Mouse (Mus musculus) pancreas, adult 10 weeks (tissue): Measurements from ENCODE around the gene Il4i1. TPM values are rescaled to one million over a fixed set of nuclear protein-coding genes. Genes with fewer than 3 reads are reported as not detected.

ENCODE experiments used
- polyA plus RNA-seq: library from polyadenylated mRNA; stranded (reverse); fragments of 350-450 nt; fragmentation: Illumina TruSeq; extraction: RNeasy Lipid Tissue Mini Kit (QIAGEN cat#74804); gene quantifications from one replicate; pipeline ENCODE4 v1.2.3, GENCODE M21; 2015; ENCODE audit warnings: low read depth, low replicate concordance; ENCODE audit not compliant: insufficient read depth

The Il4i1 gene
- not detected for polyA plus RNA-seq

DNA sequence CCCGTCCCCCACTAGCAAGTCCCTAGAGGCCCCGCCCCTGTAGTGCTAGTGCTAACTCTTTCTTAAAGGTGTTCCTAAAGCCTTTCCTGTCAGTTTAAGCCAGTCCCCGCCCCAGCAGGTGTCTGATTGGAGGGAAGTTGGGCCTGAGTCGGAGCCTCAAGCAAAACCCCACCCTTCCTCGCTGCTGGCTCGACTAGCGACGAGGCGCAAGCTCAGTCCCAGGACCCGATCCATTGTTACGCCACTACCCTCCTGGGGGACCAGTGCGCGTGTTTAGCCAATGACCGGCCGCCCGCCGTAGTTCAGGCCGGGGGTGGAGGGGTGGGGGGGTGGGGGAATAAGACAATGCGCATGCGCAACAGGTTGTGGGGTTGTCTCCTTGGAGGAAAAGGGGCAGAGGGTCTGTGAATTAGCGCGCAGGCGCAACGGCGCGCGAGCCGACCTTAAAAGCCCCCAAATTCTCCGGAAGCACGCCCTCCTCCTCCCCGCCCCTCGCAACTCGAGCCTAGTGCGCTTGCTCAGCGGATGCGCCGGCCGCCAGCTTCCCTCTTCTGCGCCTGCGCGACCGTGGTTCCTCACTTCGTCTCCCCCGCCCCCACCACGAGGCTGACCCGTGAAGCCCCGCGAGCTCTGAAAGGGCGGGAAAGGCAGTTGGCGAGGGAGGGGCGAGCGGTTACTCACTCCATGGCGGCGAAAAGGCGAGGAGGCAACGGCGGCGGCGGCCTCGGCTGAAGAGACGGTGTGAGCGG, at the start of gene Il4i1, which contains the start of gene Nup62:
Gene Il4i1 (plus strand): TSS at position 667 of the 749 bp plus-strand sequence.
Gene Nup62 (plus strand): TSS at position 368 of the 749 bp plus-strand sequence.

GRCm38 (mm10) chr7:44816470-44817021, 359 bp downstream of the Il4i1 start, which contains the start of gene Atf5:
Atf5 (minus strand) TSS chr7:44816658.

GRCm38 (mm10) chr7:44848561-44849415, 32.6 kb downstream of the Il4i1 start, which contains the start of the genes Akt1s1 and Tbc1d17:
Akt1s1 (plus strand) TSS chr7:44848991.
Tbc1d17 (minus strand) TSS chr7:44849079.

GRCm38 (mm10) chr7:44857042-44857552, 40.9 kb downstream of the Il4i1 start, which contains the start of gene Pnkp:
Pnkp (plus strand) TSS chr7:44857139.

GRCm38 (mm10) chr7:44869697-44870528, 53.7 kb downstream of the Il4i1 start, which contains the start of gene Ptov1:
Ptov1 (minus strand) TSS chr7:44869788.

Other genes with a start within 250 kb of the Il4i1 start
- 0.72 TPM for gene Napsa, start 244.0 kb upstream of the Il4i1 start, polyA plus RNA-seq
- gene Kcnc3, start 225.7 kb upstream of the Il4i1 start, polyA plus RNA-seq, result 3.5 TPM
- gene Myh14, start 145.5 kb upstream of the Il4i1 start, polyA plus RNA-seq, result 5.7 TPM
- not detected for gene Izumo2, start 107.6 kb upstream of the Il4i1 start, polyA plus RNA-seq
- gene Vrk3, start 68.0 kb upstream of the Il4i1 start, polyA plus RNA-seq, result 4.8 TPM
- 0.28 TPM for gene Zfp473, start 65.3 kb upstream of the Il4i1 start, polyA plus RNA-seq
- 5.4 TPM for gene Nup62, start 299 bp upstream of the Il4i1 start, polyA plus RNA-seq
- 44.5 TPM for gene Atf5, start 271 bp downstream of the Il4i1 start, polyA plus RNA-seq
- gene Akt1s1, start 32.6 kb downstream of the Il4i1 start, polyA plus RNA-seq, result 13.5 TPM
- 19.6 TPM for gene Tbc1d17, start 32.7 kb downstream of the Il4i1 start, polyA plus RNA-seq
- 11.9 TPM for gene Pnkp, start 40.8 kb downstream of the Il4i1 start, polyA plus RNA-seq
- 49.5 TPM for gene Ptov1, start 53.4 kb downstream of the Il4i1 start, polyA plus RNA-seq
- 20.6 TPM for gene Med25, start 76.3 kb downstream of the Il4i1 start, polyA plus RNA-seq
- gene Fuz, start 79.7 kb downstream of the Il4i1 start, polyA plus RNA-seq, result 9.6 TPM
- gene Ap2a1, start 113.1 kb downstream of the Il4i1 start, polyA plus RNA-seq, result 13.8 TPM
- not detected for gene Tsks, start 126.8 kb downstream of the Il4i1 start, polyA plus RNA-seq
- 3.9 TPM for gene Cpt1c, start 158.5 kb downstream of the Il4i1 start, polyA plus RNA-seq
- 31.9 TPM for gene Prmt1, start 170.2 kb downstream of the Il4i1 start, polyA plus RNA-seq
- 70.4 TPM for gene Irf3, start 181.3 kb downstream of the Il4i1 start, polyA plus RNA-seq
- 2.8 TPM for gene Bcl2l12, start 182.3 kb downstream of the Il4i1 start, polyA plus RNA-seq
- gene Scaf1, start 200.0 kb downstream of the Il4i1 start, polyA plus RNA-seq, result 17.4 TPM
- 29.2 TPM for gene Rras, start 201.6 kb downstream of the Il4i1 start, polyA plus RNA-seq
- 5.3 TPM for gene Prr12, start 236.5 kb downstream of the Il4i1 start, polyA plus RNA-seq
- 12.8 TPM for gene Nosip, start 246.0 kb downstream of the Il4i1 start, polyA plus RNA-seq
- 13.8 TPM for gene Prrg2, start 246.3 kb downstream of the Il4i1 start, polyA plus RNA-seq